Mouse (Mus musculus) C2C12 (cell line): ENCODE data around the gene Lpar1. TPM values are rescaled to one million over a fixed set of nuclear protein-coding genes. Genes with fewer than 3 reads are reported as not detected.
"Not testable (repeated sequence)": the region's sequence is repeated elsewhere in the genome, so short reads cannot be mapped to it uniquely, and the experiment has no call there.

Experiments used
- H3K27me3 ChIP-seq: one replicate; pipeline ENCODE4 v1.6.1; 2011; ENCODE audit not compliant: control insufficient read depth, insufficient read depth, insufficient read length
- H3K36me3 ChIP-seq: one replicate; pipeline ENCODE4 v1.6.1; 2011; ENCODE audit not compliant: control insufficient read depth, insufficient read depth
- H3K4me3 ChIP-seq: one replicate; pipeline ENCODE4 v1.5.1; 2011; ENCODE audit warnings: mild to moderate bottlenecking, control low read depth; ENCODE audit not compliant: poor library complexity, insufficient read depth, severe bottlenecking
- H3K79me2 ChIP-seq: one replicate; pipeline ENCODE4 v1.6.1; 2011; ENCODE audit not compliant: control insufficient read depth, insufficient read depth
- H3K79me3 ChIP-seq: one replicate; pipeline ENCODE4 v1.6.1; 2011; ENCODE audit warnings: low read depth, control low read depth
- H3ac ChIP-seq: one replicate; pipeline ENCODE3; 2011; ENCODE audit warnings: low read depth; ENCODE audit not compliant: control insufficient read depth, insufficient read length
- CEBPB ChIP-seq: IDR thresholded peaks from one replicate; pipeline ENCODE4 v1.6.1; 2011; ENCODE audit warnings: low read depth, mild to moderate bottlenecking, control low read depth, moderate library complexity
- CTCF ChIP-seq: IDR thresholded peaks from one replicate; pipeline ENCODE4 v1.5.1; 2011; ENCODE audit not compliant: control insufficient read depth, insufficient read depth, insufficient read length
- FOSL1 ChIP-seq: IDR thresholded peaks from one replicate; pipeline ENCODE4 v1.8.0; 2011; ENCODE audit warnings: mild to moderate bottlenecking, low read length; ENCODE audit not compliant: poor library complexity, insufficient read depth, severe bottlenecking
- MAX ChIP-seq: IDR thresholded peaks from one replicate; pipeline ENCODE4 v1.6.1; 2011; ENCODE audit warnings: mild to moderate bottlenecking, control low read depth
- MYOD1 ChIP-seq: IDR thresholded peaks from one replicate; pipeline ENCODE4 v1.6.1; 2011; ENCODE audit warnings: low read depth; ENCODE audit not compliant: control insufficient read depth, insufficient read length
- MYOG ChIP-seq: IDR thresholded peaks from one replicate; pipeline ENCODE4 v1.6.1; 2011; ENCODE audit not compliant: control insufficient read depth, insufficient read length; ENCODE audit errors: extremely low read depth
- USF1 ChIP-seq: IDR thresholded peaks from one replicate; pipeline ENCODE4 v1.6.1; 2011; ENCODE audit warnings: low read depth, mild to moderate bottlenecking, control low read depth, moderate library complexity
- polyA plus RNA-seq: library from polyadenylated mRNA; unstranded; fragments of >200 nt; fragmentation: generic; extraction: Trizol; gene quantifications from one replicate; pipeline ENCODE4 v1.2.1, GENCODE M21; 2012; ENCODE audit warnings: missing spikeins

Gene Lpar1
- polyA plus RNA-seq, 1 experiment: 14.4 TPM

- Histone ChIP-seq H3K4me3 (peak overlapping the region; percentile 56), H3K79me3 (peaks cover 26% of the 10 kb centered on the region), H3ac (no peak overlapping the region), H3K36me3 (peaks cover 27% of the 10 kb centered on the region), H3K79me2 (peaks cover 59% of the 10 kb centered on the region), H3K27me3 (no peaks in the 10 kb centered on the region)
- peak; percentile 93 for TF ChIP-seq CTCF
- no peak for TF ChIP-seq MAX
- TF ChIP-seq MYOG: no peak
Measured at GRCm38 (mm10) chr4:58551820-58552219, 1.9 kb downstream of the Lpar1 start.

GRCm38 (mm10) chr4:58547725-58548124 is 6.0 kb downstream of the Lpar1 start:
- Histone ChIP-seq H3K36me3 (peaks cover 44% of the 10 kb centered on the region), H3K4me3 (no peak overlapping the region)

DNA sequence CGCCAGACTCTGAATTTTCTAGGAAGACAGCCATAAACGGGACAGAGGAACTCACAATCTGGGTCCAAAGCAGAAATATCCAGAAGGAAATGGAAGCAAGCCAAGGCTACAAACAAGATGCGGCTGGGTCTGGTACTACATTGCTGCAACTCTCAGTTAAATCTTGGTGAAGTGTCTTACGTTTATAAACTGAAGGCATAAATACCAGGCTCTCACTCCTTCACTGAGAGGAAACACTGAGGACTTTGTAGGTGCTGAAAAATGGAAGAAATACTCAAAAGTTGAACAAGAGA is 6.5 kb downstream of the Lpar1 start:
- H3K27me3 ChIP-seq: no peaks in the 10 kb centered on the region
- H3K79me3 ChIP-seq: peaks cover 28% of the 10 kb centered on the region
- no peak overlapping the region for H3K4me3 ChIP-seq
- peaks cover 44% of the 10 kb centered on the region for H3K36me3 ChIP-seq
- peaks cover 86% of the 10 kb centered on the region for H3K79me2 ChIP-seq
- no peak overlapping the region for H3ac ChIP-seq
- TF ChIP-seq USF1 (no peak), MAX (no peak), CTCF (no peak), CEBPB (no peak), MYOG (no peak), MYOD1 (no peak), FOSL1 (no peak)

More at GRCm38 (mm10) chr4:58547725-58548124, 6.0 kb downstream of the Lpar1 start:
- H3K27me3 ChIP-seq: no peaks in the 10 kb centered on the region
- peaks cover 28% of the 10 kb centered on the region for H3K79me3 ChIP-seq
- TF ChIP-seq MYOG: no peak
- no peak for TF ChIP-seq MYOD1
- no peak for TF ChIP-seq CTCF
- no peak for TF ChIP-seq USF1
- no peak for TF ChIP-seq FOSL1
- TF ChIP-seq MAX: no peak
- no peak for TF ChIP-seq CEBPB
- peaks cover 90% of the 10 kb centered on the region for H3K79me2 ChIP-seq
- H3ac ChIP-seq: no peak overlapping the region

DNA sequence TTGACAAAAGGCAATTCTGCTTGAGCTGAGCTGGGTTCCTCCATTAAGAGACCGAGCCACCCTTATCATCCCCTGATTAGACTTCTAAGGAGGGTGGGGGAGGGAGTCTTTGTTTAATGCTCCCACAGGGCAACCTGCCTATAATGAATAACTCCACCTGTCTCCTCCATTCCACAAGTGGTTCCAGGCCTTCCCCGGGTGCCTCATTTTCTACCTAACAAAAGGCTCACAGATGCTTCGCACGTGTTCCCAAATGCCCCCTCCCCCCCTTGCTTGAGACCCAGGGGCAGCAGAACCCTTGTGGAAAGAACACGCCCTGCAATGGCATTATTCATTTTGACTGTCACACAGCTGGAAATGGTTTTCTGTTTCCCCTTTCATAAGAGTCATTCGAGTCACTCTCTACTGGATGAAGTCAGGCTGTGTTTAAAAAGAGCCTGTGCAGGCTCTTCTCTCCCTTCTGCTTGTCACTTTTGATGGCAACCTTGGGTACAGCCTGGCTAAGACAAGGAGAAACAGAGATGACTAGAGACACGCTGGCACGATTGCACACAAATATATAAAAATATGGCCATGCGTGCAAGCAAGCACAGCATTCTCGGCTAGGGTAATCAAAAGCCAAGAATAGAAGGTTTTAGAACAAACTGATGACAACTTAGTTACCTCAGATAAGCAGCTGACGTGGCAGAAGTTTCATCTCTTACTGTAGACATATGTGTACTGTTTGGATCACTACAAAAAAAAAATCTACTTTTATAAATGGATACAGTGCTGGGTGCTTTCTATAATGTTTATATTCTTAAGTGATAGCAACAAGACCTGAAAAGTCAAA is 7.0 kb downstream of the Lpar1 start:
- H3ac ChIP-seq: no peak overlapping the region
- peaks cover 44% of the 10 kb centered on the region for H3K36me3 ChIP-seq
- peaks cover 85% of the 10 kb centered on the region for H3K79me2 ChIP-seq
- peaks cover 30% of the 10 kb centered on the region for H3K79me3 ChIP-seq
- H3K27me3 ChIP-seq: no peaks in the 10 kb centered on the region
- TF ChIP-seq CTCF (no peak), MAX (no peak), MYOG (no peak), USF1 (no peak), MYOD1 (no peak)
- H3K4me3 ChIP-seq: no peak overlapping the region

GRCm38 (mm10) chr4:58545888-58546432 is 7.7 kb downstream of the Lpar1 start:
- H3K79me3 ChIP-seq: peaks cover 26% of the 10 kb centered on the region
- no peaks in the 10 kb centered on the region for H3K27me3 ChIP-seq
- no peak for TF ChIP-seq CTCF
- TF ChIP-seq USF1: no peak
- no peak for TF ChIP-seq FOSL1
- TF ChIP-seq MYOG: no peak
- TF ChIP-seq CEBPB: no peak
- no peak for TF ChIP-seq MAX
- peak; percentile 17 for TF ChIP-seq MYOD1
- H3K36me3 ChIP-seq: peaks cover 50% of the 10 kb centered on the region
- H3K4me3 ChIP-seq: no peak overlapping the region
- no peak overlapping the region for H3ac ChIP-seq
- H3K79me2 ChIP-seq: peaks cover 85% of the 10 kb centered on the region

DNA sequence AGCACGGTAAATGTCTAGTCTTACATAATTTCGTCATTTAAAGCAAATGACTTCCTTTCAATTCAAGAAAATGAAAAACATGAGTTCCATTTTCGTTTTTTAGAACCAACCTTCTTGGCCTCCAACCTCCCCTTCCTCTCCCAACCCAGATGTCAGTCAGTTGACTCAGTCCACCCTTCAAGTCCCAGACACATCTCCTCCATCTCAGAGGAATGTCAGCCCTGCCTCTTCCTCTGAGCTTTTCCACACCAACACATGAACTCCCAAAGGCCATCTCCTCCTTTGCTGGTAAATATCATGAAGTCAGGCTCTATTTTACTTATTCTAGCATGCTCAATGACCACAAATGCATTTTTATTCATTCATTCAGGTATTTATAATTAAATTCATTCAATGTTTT is 10.5 kb downstream of the Lpar1 start:
- Histone ChIP-seq H3K79me2 (peaks cover 77% of the 10 kb centered on the region), H3K27me3 (no peaks in the 10 kb centered on the region), H3K36me3 (peaks cover 48% of the 10 kb centered on the region), H3K79me3 (peaks cover 13% of the 10 kb centered on the region), H3K4me3 (no peak overlapping the region), H3ac (no peak overlapping the region)
- TF ChIP-seq MYOG (no peak), CEBPB (no peak), MAX (no peak), MYOD1 (no peak), FOSL1 (no peak), USF1 (no peak), CTCF (no peak)

- Histone ChIP-seq H3K79me2 (peaks cover 75% of the 10 kb centered on the region), H3K36me3 (peaks cover 49% of the 10 kb centered on the region), H3K79me3 (peaks cover 11% of the 10 kb centered on the region)
- not testable (repeated sequence) for H3K27me3 ChIP-seq, H3ac ChIP-seq, H3K4me3 ChIP-seq
Measured at GRCm38 (mm10) chr4:58542656-58543055, 11.0 kb downstream of the Lpar1 start.
